Mouse (Mus musculus) brain, embryonic 14.5 days (tissue): Measurements from ENCODE around the gene Zfhx3.

Experiments
- CTCF ChIP-seq: fragments of 200-500 bp; IDR thresholded peaks from 2 replicates; pipeline ENCODE4 v1.5.1; 2012; ENCODE audit warnings: inconsistent platforms, mild to moderate bottlenecking, moderate library complexity, borderline replicate concordance; ENCODE audit not compliant: insufficient read depth, insufficient read length; ENCODE audit errors: extremely low read depth
- POLR2A ChIP-seq: fragments of 200-500 bp; IDR thresholded peaks from 2 replicates; pipeline ENCODE4 v1.6.1; 2012; ENCODE audit warnings: mild to moderate bottlenecking, inconsistent platforms, borderline replicate concordance; ENCODE audit not compliant: poor library complexity, insufficient read depth, insufficient read length, severe bottlenecking; ENCODE audit errors: extremely low read depth

DNA sequence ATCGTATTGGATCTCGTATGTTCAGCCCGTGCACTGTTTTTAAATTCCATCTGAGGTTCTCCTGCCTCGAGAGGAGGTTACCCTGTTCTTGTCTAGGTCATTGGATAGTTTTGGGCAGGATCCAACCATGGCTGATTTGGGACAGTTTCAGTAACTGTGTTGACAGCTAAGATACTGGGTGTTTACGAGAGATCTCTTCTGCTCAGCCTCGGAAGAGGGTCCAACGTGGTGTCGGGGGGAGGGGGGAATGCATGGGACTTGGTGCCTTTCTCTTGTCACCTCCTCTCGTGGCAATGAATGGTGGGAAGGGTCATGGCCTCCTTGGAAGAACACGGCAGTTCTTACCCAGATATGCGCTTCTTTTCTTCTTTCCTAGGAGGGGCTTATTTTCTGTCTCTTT, 892.7 kb downstream of the Zfhx3 start:
- TF ChIP-seq POLR2A (no peak), CTCF (no peak)
